In the genomic region with DNA sequence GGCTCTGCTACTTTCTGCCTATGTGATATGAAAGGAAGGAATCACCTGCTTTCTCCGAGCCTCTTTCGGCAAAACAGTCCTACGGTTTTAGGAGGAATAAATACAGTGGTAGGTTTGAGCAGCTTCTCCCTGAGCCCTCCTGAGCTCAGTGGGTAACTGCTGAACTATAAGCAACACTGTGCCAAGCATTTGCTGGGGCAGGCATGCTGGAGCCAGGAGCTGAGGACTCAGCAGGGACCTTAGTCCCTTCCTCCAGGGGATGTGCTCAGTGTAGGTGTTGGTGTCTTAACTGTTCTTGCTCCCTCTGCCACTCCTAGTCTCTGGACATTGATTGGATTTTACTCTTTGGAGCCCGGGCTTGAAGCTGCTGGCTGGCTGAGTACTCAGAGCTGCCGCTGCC, we compare ENCODE assay signal across 18 mouse cellular contexts. TPM values are rescaled to one million over a fixed set of nuclear protein-coding genes. Genes with fewer than 3 reads are reported as not detected.
DNase-seq lines count a peak whose midpoint lies in the region; ATAC-seq and TF ChIP-seq lines count a peak whose summit lies in the region.
"Had no signal": no experiment of that assay in that cellular context is flagged by ENCODE, and none has a peak within 500 bp of the region (broad histone marks: within the 10 kb centered on the region; RNA-seq: fewer than 3 reads in every experiment).

No protein-coding gene starts in this region.

- H3K36me3 ChIP-seq in midbrain, embryonic 12.5 days, result no peaks in the 10 kb centered on the region
- H3K36me3 ChIP-seq in neural tube, embryonic 15.5 days, result no peaks in the 10 kb centered on the region
- H3K36me3 ChIP-seq: limb, embryonic 10.5 days; liver, embryonic 13.5 days had no signal

- no peaks in the 10 kb centered on the region for H3K9me3 ChIP-seq in midbrain, embryonic 12.5 days
- no peaks in the 10 kb centered on the region for H3K9me3 ChIP-seq in neural tube, embryonic 15.5 days (replicated peaks)
- H3K9me3 ChIP-seq: limb, embryonic 10.5 days; liver, embryonic 13.5 days had no signal

- peak overlapping the region; percentile 72 for H3K4me3 ChIP-seq in left cerebral cortex, adult 2 months
- H3K4me3 ChIP-seq in midbrain, embryonic 12.5 days, result no peak overlapping the region
- H3K4me3 ChIP-seq in neural tube, embryonic 15.5 days (replicated peaks), result peak overlapping the region; percentile 70
- H3K4me3 ChIP-seq: limb, embryonic 10.5 days; liver, embryonic 13.5 days; megakaryocyte, embryonic 14.5 days had no signal

- peaks cover 53% of the 10 kb centered on the region for H3K27me3 ChIP-seq in midbrain, embryonic 12.5 days
- H3K27me3 ChIP-seq in neural tube, embryonic 15.5 days (replicated peaks), result 0 out of 2 replicates have a peak, but pooled peaks cover 4% of the 10 kb centered on the region

- peak overlapping the region; percentile 82 for H3K27ac ChIP-seq in left cerebral cortex, adult 2 months
- H3K27ac ChIP-seq in midbrain, embryonic 12.5 days (replicated peaks), result no peak overlapping the region; the same call in 1 of the 2 replicates
- H3K27ac ChIP-seq in neural tube, embryonic 15.5 days (replicated peaks), result no peak overlapping the region
- H3K27ac ChIP-seq: limb, embryonic 10.5 days; liver, embryonic 13.5 days had no signal

- intact Hi-C loops in left cerebral cortex, adult 2 months (cut with DNase I), result no loop called here

- 32% methylated on average over 5 of the region's 5 CpGs for WGBS in midbrain, embryonic 12.5 days
- 51% methylated on average over 5 of the region's 5 CpGs for WGBS in neural tube, embryonic 15.5 days

- ATAC-seq in midbrain, embryonic 12.5 days (ENCODE audit: low FRiP score, low read depth), result no peak
- no peak for ATAC-seq in neural tube, embryonic 15.5 days (ENCODE audit: low FRiP score)
- ATAC-seq: inflammation-experienced regulatory T-cells, adult 6 months; Patski had no signal

- TF ChIP-seq CTCF in left cerebral cortex, adult 2 months (IDR thresholded peaks at IDR 0.05), result no peak

- H3K4me2 ChIP-seq in midbrain, embryonic 12.5 days (replicated peaks), result peak overlapping the region; percentile 96
- H3K4me2 ChIP-seq in neural tube, embryonic 15.5 days, result peak overlapping the region; percentile 79
- H3K4me2 ChIP-seq: liver, embryonic 13.5 days had no signal

- no peak overlapping the region for H3K9ac ChIP-seq in midbrain, embryonic 12.5 days (replicated peaks)
- 0 out of 2 replicates have a peak overlapping the region, but pooled peaks have one; percentile 74 for H3K9ac ChIP-seq in neural tube, embryonic 15.5 days (replicated peaks)
- H3K9ac ChIP-seq: liver, embryonic 13.5 days had no signal

- peaks cover 22% of the 10 kb centered on the region for H3K4me1 ChIP-seq in midbrain, embryonic 12.5 days
- H3K4me1 ChIP-seq in neural tube, embryonic 15.5 days, result peaks cover 20% of the 10 kb centered on the region

- peak; percentile 53 for DNase-seq in cerebellum, adult 9-11 months
- DNase-seq in cerebellum, postnatal 10 days, result no peak
- peak in 1 of 2 experiments; percentile 11 for DNase-seq in left cerebral cortex, adult 2 months (ENCODE audit: extremely low spot score in 1 of 2, low spot score in 2 of 2)
- no peak for DNase-seq in left cerebral cortex, adult 8-10 months (ENCODE audit: low spot score in 2 of 2)
- no peak for DNase-seq in right cerebral cortex, postnatal 4 days
- no peak for DNase-seq in heart, adult 9 months (ENCODE audit: low spot score in 2 of 2)
- DNase-seq: embryo, embryonic 11 days; kidney, adult 9 months; kidney, postnatal 4 days; layer of hippocampus, postnatal 36 days; liver, embryonic 13.5 days had no signal

RNA-seq across cellular contexts. Expression of a gene that starts 1.8 kb away (rescaled TPM):
- 100 to 1,000 TPM; 175 to 181 TPM for total RNA-seq in left cerebral cortex, adult 2 months (2021)
- 100 to 1,000 TPM; 137 to 160 (median 147) TPM for total RNA-seq in left cerebral cortex, adult 8-10 months (2022)
- 6.9 and 9.1 TPM in 2 replicates for polyA plus RNA-seq in midbrain, embryonic 12.5 days (2016; fragmentation: Nextera tagmentation; extraction: Ambion mirVana)
- polyA plus RNA-seq in neural tube, embryonic 15.5 days (2015; fragmentation: Nextera tagmentation; extraction: Ambion mirVana), result 18.8 and 23.3 TPM in 2 replicates
- total RNA-seq: granulocyte monocyte progenitor cell, adult 5-6 weeks had no signal
- polyA plus RNA-seq: Patski had no signal

RNA-seq across cellular contexts. Expression of a gene that starts 25.0 kb away (rescaled TPM):
- 10 to 100 TPM; 49.9 to 53.7 TPM for total RNA-seq in left cerebral cortex, adult 2 months (2021)
- total RNA-seq in left cerebral cortex, adult 8-10 months (2022), result 10 to 100 TPM; 42.4 to 48.9 (median 47.9) TPM
- polyA plus RNA-seq in midbrain, embryonic 12.5 days (2016; fragmentation: Nextera tagmentation; extraction: Ambion mirVana), result 100 and 108 TPM in 2 replicates
- polyA plus RNA-seq in neural tube, embryonic 15.5 days (2015; fragmentation: Nextera tagmentation; extraction: Ambion mirVana), result 83.0 and 86.8 TPM in 2 replicates
